Mouse (Mus musculus): ENCODE results near the gene Dclk2. TPM values are rescaled to one million over a fixed set of nuclear protein-coding genes. Genes with fewer than 3 reads are reported as not detected.

Dclk2 gene
- total RNA-seq, 2 experiments from 2014 or later, result 0.21 to 0.66 TPM

DNA sequence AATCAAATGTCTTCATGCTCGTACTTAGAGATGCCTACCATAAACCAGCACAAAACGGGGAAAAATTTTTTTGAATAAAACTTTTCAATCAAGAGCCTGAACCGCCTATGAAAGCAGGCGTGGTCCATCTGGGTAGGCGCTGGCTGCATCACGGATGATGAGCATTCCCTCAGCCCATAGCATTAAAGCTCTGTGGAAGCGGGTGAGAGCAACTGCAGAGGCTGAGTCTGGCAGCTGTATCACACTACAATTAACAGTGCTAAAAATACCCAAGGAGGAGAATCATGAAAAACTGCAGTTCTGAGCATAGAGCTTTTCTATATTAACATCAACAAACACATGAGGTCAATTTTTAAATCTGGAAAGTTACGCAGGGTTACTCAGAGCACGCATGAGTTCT lies 23.6 kb downstream of the Dclk2 start:
- no peak for DNase-seq (ENCODE audit: low spot score)

- DNase-seq (ENCODE audit: low spot score), result no peak
These were observed 26.2 kb downstream of the Dclk2 start for GRCm38 (mm10) chr3:86894491-86894890.

DNA sequence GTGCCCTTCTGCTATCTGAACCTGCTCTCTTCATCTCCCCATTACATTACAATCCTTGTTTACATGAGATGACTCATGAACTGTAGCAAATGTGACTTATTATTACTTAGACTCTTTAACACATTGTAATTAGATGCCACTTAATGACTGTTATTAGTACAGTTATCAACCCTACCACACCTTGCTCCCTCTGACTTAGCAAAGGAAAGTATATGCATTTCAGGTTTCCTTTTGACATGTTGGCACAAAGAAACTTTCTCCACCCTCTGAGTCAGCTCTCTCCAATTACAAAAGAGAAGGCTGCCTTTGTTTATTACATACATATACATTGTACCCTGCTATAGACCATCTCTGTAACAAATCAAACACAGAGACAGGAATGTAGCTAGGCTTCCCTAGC lies 33.1 kb downstream of the Dclk2 start:
- DNase-seq (ENCODE audit: low spot score), result no peak

DNA sequence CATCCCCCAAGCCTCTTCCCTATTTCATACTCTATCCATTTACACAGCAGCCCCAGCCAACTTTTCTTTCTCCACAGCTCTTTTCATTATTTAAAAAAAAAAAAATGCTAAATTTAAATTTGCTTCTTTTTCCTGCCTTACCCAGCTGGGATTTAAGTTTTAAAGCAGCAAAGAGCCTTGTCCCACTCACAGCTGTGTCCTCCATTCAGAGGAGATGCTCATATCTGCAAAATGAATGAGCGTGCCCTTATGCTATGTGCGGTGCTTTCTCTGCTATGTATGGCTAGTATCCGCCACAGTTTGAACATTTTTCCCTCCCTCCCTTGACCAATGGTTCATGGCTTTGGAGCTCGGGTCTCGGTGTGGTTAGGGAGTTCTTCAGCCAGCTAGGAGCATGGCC lies 35.5 kb downstream of the Dclk2 start:
- no peak for DNase-seq (ENCODE audit: low spot score)

GRCm38 (mm10) chr3:86884481-86884880 lies 36.2 kb downstream of the Dclk2 start:
- no peak for DNase-seq (ENCODE audit: low spot score)

- DNase-seq (ENCODE audit: low spot score), result no peak
These were observed 36.7 kb downstream of the Dclk2 start for GRCm38 (mm10) chr3:86883985-86884384.

DNA sequence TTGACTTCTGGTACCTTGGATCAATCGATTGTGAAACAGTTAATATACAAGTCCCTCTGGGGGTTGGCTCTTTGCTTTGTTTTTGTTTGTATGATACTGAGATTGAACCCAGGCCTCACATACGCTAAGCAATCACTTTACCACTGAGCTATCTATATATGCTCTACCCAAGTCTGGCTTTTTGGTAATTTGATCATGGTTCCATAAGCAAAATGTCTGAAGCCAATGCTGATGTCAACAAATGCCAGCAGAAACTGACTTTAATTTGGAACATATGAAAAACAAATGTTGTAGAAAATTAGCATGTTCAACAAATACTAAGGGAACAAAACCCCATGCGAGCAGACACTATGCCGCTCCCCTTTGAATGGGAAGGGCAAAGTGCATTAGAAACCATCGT lies 44.7 kb downstream of the Dclk2 start:
- no peak for DNase-seq (ENCODE audit: low spot score)

- no peak for DNase-seq (ENCODE audit: low spot score)
These were observed 47.5 kb downstream of the Dclk2 start for GRCm38 (mm10) chr3:86873092-86873600.

- DNase-seq (ENCODE audit: low spot score), result no peak
These were observed 49.7 kb downstream of the Dclk2 start for GRCm38 (mm10) chr3:86870952-86871351.

DNA sequence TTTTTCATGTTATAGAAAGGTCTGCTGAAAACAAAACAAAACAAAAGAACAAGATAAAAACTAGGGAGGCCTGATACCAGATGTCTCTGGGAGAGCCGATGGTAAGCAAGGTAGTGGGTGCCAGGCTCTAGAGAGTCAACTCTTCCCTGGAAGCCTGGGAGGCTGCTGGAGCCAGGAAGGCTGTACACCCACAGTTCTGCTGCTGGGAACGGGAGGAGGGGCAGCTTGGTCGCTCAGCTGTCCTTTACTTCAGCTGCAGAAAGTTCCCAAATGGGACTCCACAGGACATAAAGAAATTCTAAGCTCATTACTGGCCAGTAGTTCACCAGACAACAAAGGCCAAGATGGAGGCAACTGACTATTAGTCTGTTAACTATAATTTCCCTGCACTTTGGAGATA lies 50.2 kb downstream of the Dclk2 start:
- no peak for DNase-seq (ENCODE audit: low spot score)

DNA sequence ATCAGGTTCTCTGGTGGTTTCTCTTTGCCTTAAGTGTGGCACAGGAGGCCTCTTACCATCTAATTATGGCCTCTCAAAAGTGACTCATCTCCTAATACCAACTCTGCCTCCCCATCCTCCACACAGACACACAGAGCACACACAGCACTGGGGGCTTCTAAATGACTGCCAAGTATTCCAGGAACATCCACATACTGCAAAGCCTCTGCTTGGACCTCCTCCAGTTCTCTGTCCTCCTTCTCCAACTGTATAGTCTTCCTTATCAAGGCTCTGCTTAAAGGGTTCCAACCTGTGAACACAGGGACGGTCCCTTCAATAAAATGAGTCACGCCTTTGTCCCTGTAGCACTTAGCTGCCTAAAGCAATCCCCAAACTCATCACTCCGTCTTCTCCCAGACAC lies 51.9 kb downstream of the Dclk2 start:
- no peak for DNase-seq (ENCODE audit: low spot score)

- DNase-seq (ENCODE audit: low spot score), result no peak
These were observed 57.2 kb downstream of the Dclk2 start for GRCm38 (mm10) chr3:86863327-86864008.

DNA sequence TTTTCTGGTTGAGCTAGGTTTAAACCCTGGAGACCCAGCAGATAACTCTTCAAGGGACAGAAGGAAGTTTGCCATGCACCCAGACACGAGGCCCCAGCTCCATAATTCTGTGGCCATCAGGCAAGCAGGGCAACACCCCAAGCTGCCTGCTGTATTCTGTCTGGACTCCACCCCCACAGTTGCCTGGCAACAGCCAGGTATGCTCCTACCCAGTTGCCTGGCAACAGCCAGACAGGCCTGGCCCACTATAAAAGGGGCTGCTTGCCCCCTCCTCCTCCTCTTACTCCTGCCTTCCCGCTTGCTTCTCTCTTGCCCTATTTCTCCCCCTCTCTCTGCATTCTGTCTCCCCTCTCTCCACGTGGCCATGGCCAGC lies 57.7 kb downstream of the Dclk2 start:
- no peak for DNase-seq (ENCODE audit: low spot score)

DNA sequence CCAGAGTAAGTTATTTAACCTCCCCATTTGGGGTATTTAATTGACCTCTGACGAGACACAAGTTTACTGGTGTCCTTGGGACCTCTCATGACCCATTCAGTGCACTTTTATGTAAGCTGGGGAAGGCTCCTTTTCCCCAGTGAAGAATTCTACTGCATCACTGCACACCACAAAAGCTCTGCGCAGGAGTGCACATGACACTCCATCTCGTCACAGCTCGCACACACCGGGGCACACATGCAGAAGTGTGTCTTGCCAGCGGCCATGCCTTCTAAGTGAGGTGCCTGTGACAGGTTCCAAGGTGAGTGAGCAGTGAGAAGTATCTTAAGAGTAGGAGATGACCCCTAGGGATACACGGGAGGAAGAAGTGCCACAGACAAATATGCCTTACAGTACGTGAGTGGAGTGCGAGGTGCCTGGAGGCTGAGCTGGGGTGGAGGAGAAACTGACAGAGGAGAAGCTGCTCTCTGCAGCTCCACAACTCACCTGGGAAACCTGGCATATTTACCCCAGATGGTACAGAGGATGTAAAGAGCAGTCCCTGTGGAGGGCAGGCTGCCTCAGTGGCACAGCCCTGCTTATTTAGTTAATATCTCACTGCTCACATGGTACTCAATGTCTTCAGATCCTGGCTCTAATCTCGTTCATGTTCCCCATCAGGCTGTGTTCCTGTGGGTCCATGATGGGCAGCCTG lies 58.3 kb downstream of the Dclk2 start:
- no peak for DNase-seq (ENCODE audit: low spot score)

DNA sequence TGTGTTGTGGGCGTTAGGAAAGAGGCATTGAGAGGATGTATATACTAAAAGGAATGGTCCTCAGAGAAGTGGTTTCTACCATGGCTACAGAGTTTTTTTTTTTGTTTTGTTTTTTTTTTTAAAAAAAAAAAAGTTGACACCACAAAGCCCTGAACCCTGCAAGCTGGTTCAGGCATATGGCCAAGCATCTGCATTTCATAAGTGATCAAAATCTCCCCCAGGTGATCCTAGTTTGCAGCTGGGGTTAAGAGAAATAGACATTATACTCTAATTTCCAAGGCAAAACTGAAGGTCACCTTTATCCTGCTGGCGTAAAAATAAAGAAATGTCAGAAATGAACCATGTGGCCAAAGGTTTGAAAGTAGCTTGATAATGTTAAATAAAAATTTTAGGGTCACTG lies 60.9 kb downstream of the Dclk2 start:
- DNase-seq (ENCODE audit: low spot score), result no peak

GRCm38 (mm10) chr3:86858699-86859098 lies 62.0 kb downstream of the Dclk2 start:
- no peak for DNase-seq (ENCODE audit: low spot score)

GRCm38 (mm10) chr3:86857833-86858398 lies 62.7 kb downstream of the Dclk2 start:
- no peak for DNase-seq (ENCODE audit: low spot score)

DNA sequence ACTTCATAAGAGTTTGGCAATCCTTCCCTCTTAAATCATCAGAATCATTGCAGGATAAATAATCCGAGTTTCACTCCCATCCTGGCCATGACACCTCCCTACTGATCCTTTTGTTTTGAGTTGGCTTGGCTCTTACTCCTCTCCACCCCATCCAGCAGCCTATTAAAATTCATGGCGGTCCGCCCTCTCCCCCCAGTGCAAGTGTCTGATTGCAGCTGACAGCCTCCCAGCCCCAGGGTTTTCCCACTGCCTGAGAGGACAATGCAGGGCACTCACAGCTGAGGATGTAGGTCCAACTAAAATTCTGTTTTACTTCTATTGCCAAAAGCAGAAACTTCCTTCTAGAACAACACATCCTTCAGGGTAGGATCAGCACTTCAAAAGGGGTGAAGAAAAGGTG lies 67.8 kb downstream of the Dclk2 start:
- DNase-seq (ENCODE audit: low spot score), result no peak

GRCm38 (mm10) chr3:86851131-86851530 lies 69.5 kb downstream of the Dclk2 start:
- DNase-seq (ENCODE audit: low spot score), result no peak

DNA sequence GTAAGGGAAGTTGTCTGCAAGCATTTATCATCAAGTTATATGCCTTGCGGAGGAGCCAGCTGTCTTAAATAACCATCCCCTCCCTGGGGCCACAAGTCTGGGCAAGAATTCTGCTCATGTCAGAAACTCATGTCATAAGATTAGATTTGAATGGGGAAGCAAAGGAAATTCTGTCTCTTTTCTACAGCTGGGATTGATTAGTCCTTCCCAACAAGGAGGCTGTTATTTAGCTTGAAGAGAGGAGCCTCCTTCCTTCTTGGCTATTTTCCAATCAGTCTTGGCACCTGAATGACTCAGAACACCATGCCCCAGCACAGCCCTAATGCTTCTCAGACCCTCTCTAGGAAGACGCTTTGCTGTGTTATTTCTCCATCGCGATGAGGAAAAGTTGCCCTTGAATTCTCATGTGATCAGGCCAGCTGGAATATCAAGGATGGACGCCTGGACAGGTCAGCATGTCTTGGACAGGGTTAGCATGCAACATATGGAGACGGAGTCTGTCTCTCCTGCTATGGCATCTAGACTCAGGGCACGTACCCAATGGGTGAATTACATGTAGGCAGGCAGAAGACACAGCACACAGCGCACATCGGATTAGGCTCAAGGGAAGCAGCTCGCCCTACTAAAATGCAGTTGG lies 70.1 kb downstream of the Dclk2 start:
- no peak for DNase-seq (ENCODE audit: low spot score)

DNA sequence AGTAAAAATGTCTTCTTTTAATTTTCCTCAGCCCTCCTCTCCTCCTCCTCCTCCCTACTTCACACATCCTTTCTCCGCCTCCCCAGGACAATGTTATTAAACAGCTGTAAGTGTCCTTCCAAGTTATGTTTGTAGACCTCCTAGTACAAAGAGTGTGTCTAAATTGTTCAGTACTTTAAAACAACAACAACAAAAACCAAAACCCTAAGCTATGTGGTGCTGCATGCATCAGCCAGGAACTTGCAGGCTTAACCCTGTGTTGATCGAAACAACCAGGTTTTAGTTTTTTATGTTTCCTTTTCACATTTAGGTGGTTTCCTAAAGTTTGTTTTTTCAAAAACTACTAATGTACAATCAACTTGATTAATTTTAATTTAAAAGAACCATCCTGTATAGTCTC lies 71.3 kb downstream of the Dclk2 start:
- DNase-seq (ENCODE audit: low spot score), result no peak

DNA sequence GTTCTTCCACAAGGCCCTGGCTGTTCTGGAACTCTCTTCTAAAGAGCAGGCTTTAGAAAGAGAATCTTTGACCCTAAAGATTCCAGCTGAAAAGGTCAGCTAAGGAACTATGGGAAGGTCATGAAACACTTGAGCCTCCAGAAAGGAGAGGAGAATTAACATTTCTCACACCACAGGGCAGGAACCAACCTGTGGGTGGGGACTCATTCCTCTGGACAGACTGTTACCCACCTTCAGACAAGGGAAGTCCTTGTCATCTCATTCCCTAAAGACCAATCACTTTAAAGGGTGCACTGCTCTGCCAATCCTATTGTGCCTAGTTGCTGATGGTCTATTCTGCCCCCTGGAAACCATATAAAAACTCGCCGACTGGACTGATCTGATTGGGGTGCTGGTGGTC lies 73.1 kb downstream of the Dclk2 start:
- DNase-seq (ENCODE audit: low spot score), result no peak
